Mouse (Mus musculus) neural tube, embryonic 11.5 days (tissue): ENCODE results near the gene Dlx1. TPM values are rescaled to one million over a fixed set of nuclear protein-coding genes. Genes with fewer than 3 reads are reported as not detected.
A peak's percentile ranks its signal among the peaks of the same experiment; 100 is the strongest.

Experiments
- ATAC-seq: fragments of 200-750 bp; cut with Nextera tagmentation; 2 replicates; pipeline ENCODE4 v1.8.0; 2017; ENCODE audit warnings: moderate number of reproducible peaks, mild to moderate bottlenecking, moderate TSS enrichment, moderate library complexity; ENCODE audit not compliant: insufficient read depth, low FRiP score, low TSS enrichment
- DNase-seq: peaks from one replicate; pipeline ENCODE4 v3.0.0-alpha.2; 2015; ENCODE audit warnings: low spot score
- H3K27ac ChIP-seq: fragments of 300-500 bp; sonication (generic); 2 replicates; pipeline ENCODE4 v1.5.1; 2014; ENCODE audit warnings: low read depth, mild to moderate bottlenecking, low read length
- H3K27me3 ChIP-seq: fragments of 300-500 bp; sonication (generic); 2 replicates; pipeline ENCODE4 v1.6.1; 2014; ENCODE audit warnings: mild to moderate bottlenecking, low read length, mixed read lengths; ENCODE audit not compliant: control insufficient read depth, insufficient read depth
- H3K36me3 ChIP-seq: fragments of 300-500 bp; sonication (generic); 2 replicates; pipeline ENCODE4 v1.6.1; 2014; ENCODE audit warnings: mild to moderate bottlenecking, low read length, moderate library complexity, mixed read lengths; ENCODE audit not compliant: control insufficient read depth, insufficient read depth
- H3K4me1 ChIP-seq: fragments of 300-500 bp; sonication (generic); 2 replicates; pipeline ENCODE4 v1.6.1; 2014; ENCODE audit warnings: low read length, mixed read lengths; ENCODE audit not compliant: control insufficient read depth, insufficient read depth
- H3K4me2 ChIP-seq: fragments of 300-500 bp; sonication (generic); 2 replicates; pipeline ENCODE4 v1.6.1; 2014; ENCODE audit warnings: low read depth, mild to moderate bottlenecking, moderate library complexity
- H3K4me3 ChIP-seq: fragments of 300-500 bp; sonication (generic); 2 replicates; pipeline ENCODE4 v1.5.1; 2014; ENCODE audit warnings: low read depth, low read length
- H3K9ac ChIP-seq: fragments of 300-500 bp; sonication (generic); 2 replicates; pipeline ENCODE4 v1.6.1; 2014; ENCODE audit warnings: mild to moderate bottlenecking, low read length
- H3K9me3 ChIP-seq: fragments of 300-500 bp; sonication (generic); 2 replicates; pipeline ENCODE4 v1.6.1; 2016; ENCODE audit warnings: low read length; ENCODE audit not compliant: control insufficient read depth
- WGBS: fragments of 180-500 bp; shearing (Covaris S2); extraction: QIAGEN DNeasy Blood & Tissue Kit; methylation state at CpG from one replicate; pipeline ENCODE4 v1.1.7; 2014; 5-methylcytosine and 5-hydroxymethylcytosine counted together
- polyA plus RNA-seq: library from polyadenylated mRNA; unstranded; fragments of >200 nt; fragmentation: Nextera tagmentation; extraction: Ambion mirVana; gene quantifications from 2 replicates; pipeline ENCODE4 v1.2.1, GENCODE M21; 2014

Gene Dlx1
- polyA plus RNA-seq, 1 experiment from 2014 or later = 1.2 TPM

DNA sequence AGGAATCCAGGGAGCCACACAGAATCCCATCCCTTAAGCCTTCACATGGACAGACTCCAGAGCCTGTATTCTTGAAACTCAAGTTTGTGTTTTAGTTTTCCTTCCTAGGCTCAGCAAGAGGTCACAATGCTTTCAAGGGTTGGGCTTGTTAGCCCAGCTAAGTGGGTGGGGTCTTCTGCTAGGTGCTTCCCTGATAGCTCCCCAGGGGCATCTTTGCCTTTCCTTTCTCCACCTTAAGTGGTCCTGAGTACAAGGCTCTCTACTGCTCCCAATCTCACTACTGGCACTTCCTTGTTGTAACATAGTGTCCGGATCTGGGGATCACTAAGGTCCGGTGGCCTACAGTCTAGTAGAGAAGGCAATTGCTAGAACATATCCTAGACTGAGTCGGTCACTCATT, 22.4 kb downstream of the Dlx1 start:
- WGBS = 15% methylated on average over 3 of the region's 3 CpGs
- Histone ChIP-seq H3K4me3 (no peak overlapping the region), H3K27ac (no peak overlapping the region), H3K36me3 (no peaks in the 10 kb centered on the region), H3K4me2 (no peak overlapping the region), H3K4me1 (peaks cover 7% of the 10 kb centered on the region), H3K27me3 (peaks cover 62% of the 10 kb centered on the region), H3K9me3 (no peaks in the 10 kb centered on the region), H3K9ac (no peak overlapping the region)
- DNase-seq = no peak
- ATAC-seq = no peak

GRCm38 (mm10) chr2:71551704-71552103, 23.8 kb downstream of the Dlx1 start:
- DNase-seq (no peak), ATAC-seq (no peak)
- H3K36me3 ChIP-seq = no peaks in the 10 kb centered on the region
- H3K4me3 ChIP-seq = no peak overlapping the region
- under 1% methylated on average over 18 of the region's 18 CpGs for WGBS
- no peak overlapping the region for H3K27ac ChIP-seq
- no peak overlapping the region for H3K9ac ChIP-seq
- no peaks in the 10 kb centered on the region for H3K4me1 ChIP-seq
- no peak overlapping the region for H3K4me2 ChIP-seq
- peaks cover 49% of the 10 kb centered on the region for H3K27me3 ChIP-seq
- no peaks in the 10 kb centered on the region for H3K9me3 ChIP-seq

DNA sequence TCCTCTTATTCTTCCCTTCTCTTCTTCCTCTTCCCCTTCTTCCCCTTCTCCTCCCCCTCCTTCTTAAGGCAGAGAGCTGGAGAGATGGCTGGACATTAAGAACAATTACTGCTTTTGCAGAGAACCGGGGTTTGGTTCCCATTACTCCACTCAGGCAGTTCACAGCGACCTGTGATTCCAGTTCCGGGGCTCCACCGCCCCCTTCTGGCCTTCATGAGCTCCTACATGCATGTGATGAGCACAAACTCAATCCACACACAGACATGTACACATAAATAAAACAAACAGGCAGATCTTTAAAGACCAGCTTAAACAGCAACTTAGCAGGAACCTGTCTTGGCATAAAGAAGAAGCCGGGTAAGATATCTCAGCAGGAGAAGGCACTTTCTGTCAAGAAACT, 28.2 kb downstream of the Dlx1 start:
- no peak for DNase-seq

GRCm38 (mm10) chr2:71566466-71566865, 38.6 kb downstream of the Dlx1 start:
- Histone ChIP-seq H3K9me3 (no peaks in the 10 kb centered on the region), H3K4me1 (no peaks in the 10 kb centered on the region), H3K9ac (no peak overlapping the region), H3K4me2 (no peak overlapping the region), H3K27ac (no peak overlapping the region), H3K27me3 (no peaks in the 10 kb centered on the region), H3K36me3 (no peaks in the 10 kb centered on the region), H3K4me3 (no peak overlapping the region)
- ATAC-seq = no peak
- WGBS = 79% methylated on average over 9 of the region's 9 CpGs
- no peak for DNase-seq

More for the DNA sequence above, 28.2 kb downstream of the Dlx1 start:
- Histone ChIP-seq H3K27me3 (peaks cover 25% of the 10 kb centered on the region), H3K27ac (no peak overlapping the region), H3K4me1 (no peaks in the 10 kb centered on the region), H3K4me2 (no peak overlapping the region), H3K9me3 (no peaks in the 10 kb centered on the region), H3K4me3 (no peak overlapping the region), H3K36me3 (no peaks in the 10 kb centered on the region), H3K9ac (no peak overlapping the region)
- WGBS = 59% methylated on average over 5 of the region's 5 CpGs
- no peak for ATAC-seq

GRCm38 (mm10) chr2:71573736-71574135, 45.8 kb downstream of the Dlx1 start:
- Histone ChIP-seq H3K4me1 (no peaks in the 10 kb centered on the region), H3K36me3 (no peaks in the 10 kb centered on the region), H3K27me3 (no peaks in the 10 kb centered on the region), H3K9me3 (no peaks in the 10 kb centered on the region), H3K27ac (no peak overlapping the region), H3K4me3 (no peak overlapping the region), H3K9ac (no peak overlapping the region), H3K4me2 (no peak overlapping the region)
- no peak for ATAC-seq
- WGBS = 64% methylated on average over 4 of the region's 4 CpGs
- no peak for DNase-seq

DNA sequence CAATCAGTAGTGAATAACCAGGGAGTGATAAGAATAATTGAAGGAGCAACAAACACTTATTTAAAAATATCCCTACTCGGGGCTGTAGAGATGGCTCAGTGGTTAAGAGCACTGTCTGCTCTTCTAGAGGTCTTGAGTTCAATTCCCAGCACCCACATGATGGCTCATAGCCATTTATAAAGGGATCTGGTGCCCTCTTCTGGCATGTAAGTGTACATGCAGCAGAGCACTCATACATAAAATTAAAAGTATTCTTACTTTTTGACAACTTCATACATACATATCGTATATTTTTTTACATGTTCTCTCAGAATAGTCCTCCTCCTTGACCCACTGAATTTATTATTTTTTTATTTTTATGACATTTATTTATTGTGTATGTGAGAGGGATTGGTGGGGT, 49.1 kb downstream of the Dlx1 start:
- no peak overlapping the region for H3K4me3 ChIP-seq
- H3K4me1 ChIP-seq = no peaks in the 10 kb centered on the region
- H3K9ac ChIP-seq = no peak overlapping the region
- H3K36me3 ChIP-seq = no peaks in the 10 kb centered on the region
- no peak overlapping the region for H3K4me2 ChIP-seq
- no peak for DNase-seq
- ATAC-seq = no peak
- no peaks in the 10 kb centered on the region for H3K9me3 ChIP-seq
- H3K27ac ChIP-seq = no peak overlapping the region
- WGBS = 92% methylated on average over 2 of the region's 2 CpGs
- no peaks in the 10 kb centered on the region for H3K27me3 ChIP-seq

DNA sequence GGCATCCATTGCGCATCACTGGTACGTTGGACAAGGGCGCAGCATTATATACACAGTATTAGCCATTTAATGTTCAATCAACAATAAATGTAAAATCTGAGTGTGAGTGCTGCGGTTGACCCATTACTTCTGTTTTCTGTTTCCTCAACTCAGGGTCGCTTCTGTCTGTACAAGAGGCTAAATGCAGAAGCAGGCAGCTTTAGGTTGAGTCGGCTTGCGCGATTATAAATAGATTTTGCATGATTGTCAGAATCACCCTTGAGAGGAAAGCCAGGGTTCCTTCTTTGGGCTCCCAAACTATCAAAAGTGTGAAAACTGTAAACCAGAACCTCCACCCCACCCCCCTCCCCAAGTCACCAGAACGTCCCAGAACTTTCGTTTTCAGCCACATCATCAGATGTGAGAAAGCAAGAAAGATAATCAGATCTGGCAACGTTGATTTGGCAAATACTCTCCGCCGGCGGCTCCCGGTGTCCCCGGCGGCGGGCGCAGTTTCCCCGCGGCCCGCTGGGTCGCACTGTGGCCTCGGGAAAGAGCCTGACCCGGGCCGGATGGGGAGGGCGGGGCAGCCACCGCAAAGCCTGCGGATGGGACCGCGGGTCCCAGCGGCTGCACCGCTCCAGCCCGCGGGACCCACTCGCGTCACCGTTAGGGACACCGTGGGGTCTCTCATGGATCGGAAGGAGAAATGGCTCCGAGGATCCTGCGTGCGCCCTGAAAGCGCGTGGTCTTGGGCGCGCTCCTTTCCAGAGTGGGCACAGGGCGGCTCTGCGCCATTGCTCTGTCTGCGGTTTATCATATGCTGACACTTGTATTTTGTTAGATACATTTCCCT, 52.9 kb downstream of the Dlx1 start:
- ATAC-seq (peak; percentile 35; the same call in 1 of the 2 replicates), DNase-seq (peak; percentile 82)
- Histone ChIP-seq H3K4me2 (peak overlapping the region; percentile 66), H3K9me3 (no peaks in the 10 kb centered on the region), H3K27ac (no peak overlapping the region), H3K36me3 (no peaks in the 10 kb centered on the region), H3K4me3 (peak overlapping the region; percentile 46), H3K27me3 (no peaks in the 10 kb centered on the region), H3K4me1 (no peaks in the 10 kb centered on the region), H3K9ac (peak overlapping the region; percentile 61)
- WGBS = 12% methylated on average over 50 of the region's 50 CpGs

- H3K27ac ChIP-seq = no peak overlapping the region
- 60% methylated on average over 5 of the region's 5 CpGs for WGBS
- peak overlapping the region; percentile 46 for H3K4me3 ChIP-seq
- no peaks in the 10 kb centered on the region for H3K36me3 ChIP-seq
- H3K27me3 ChIP-seq = no peaks in the 10 kb centered on the region
- H3K9me3 ChIP-seq = no peaks in the 10 kb centered on the region
- DNase-seq = no peak
- no peak overlapping the region for H3K9ac ChIP-seq
- peak overlapping the region; percentile 66 for H3K4me2 ChIP-seq
- no peak for ATAC-seq
- H3K4me1 ChIP-seq = no peaks in the 10 kb centered on the region
These were observed 53.6 kb downstream of the Dlx1 start for GRCm38 (mm10) chr2:71581488-71581887.
